Mouse (Mus musculus) neural tube, embryonic 12.5 days (tissue): Measurements from ENCODE around the gene Ppp1r9a. TPM values are rescaled to one million over a fixed set of nuclear protein-coding genes. Genes with fewer than 3 reads are reported as not detected.

Experiments
- ATAC-seq: fragments of 200-750 bp; cut with Nextera tagmentation; 2 replicates; pipeline ENCODE4 v1.8.0; 2017; ENCODE audit warnings: low read depth, mild to moderate bottlenecking, moderate TSS enrichment, moderate library complexity; ENCODE audit not compliant: low FRiP score
- H3K27ac ChIP-seq: fragments of 300-500 bp; sonication (generic); 2 replicates; pipeline ENCODE4 v1.5.1; 2016
- H3K27me3 ChIP-seq: fragments of 300-500 bp; sonication (generic); replicated peaks from 2 replicates; pipeline ENCODE4 v1.6.1; 2016; ENCODE audit warnings: mild to moderate bottlenecking
- H3K36me3 ChIP-seq: fragments of 300-500 bp; sonication (generic); 2 replicates; pipeline ENCODE4 v1.6.1; 2016; ENCODE audit warnings: mild to moderate bottlenecking
- H3K4me1 ChIP-seq: fragments of 300-500 bp; sonication (generic); 2 replicates; pipeline ENCODE4 v1.6.1; 2016
- H3K4me2 ChIP-seq: fragments of 300-500 bp; sonication (generic); replicated peaks from 2 replicates; pipeline ENCODE4 v1.6.1; 2016; ENCODE audit warnings: mild to moderate bottlenecking
- H3K4me3 ChIP-seq: fragments of 300-500 bp; sonication (generic); 2 replicates; pipeline ENCODE4 v1.5.1; 2016
- H3K9ac ChIP-seq: fragments of 300-500 bp; sonication (generic); 2 replicates; pipeline ENCODE4 v1.6.1; 2016; ENCODE audit warnings: mild to moderate bottlenecking
- H3K9me3 ChIP-seq: fragments of 300-500 bp; sonication (generic); 2 replicates; pipeline ENCODE4 v1.6.1; 2016; ENCODE audit warnings: mild to moderate bottlenecking
- WGBS: fragments of 180-500 bp; shearing (Covaris S2); methylation state at CpG from one replicate; pipeline ENCODE4 v1.1.7; 2016; 5-methylcytosine and 5-hydroxymethylcytosine counted together
- polyA plus RNA-seq: library from polyadenylated mRNA; unstranded; fragments of >200 nt; fragmentation: Nextera tagmentation; extraction: Ambion mirVana; gene quantifications from 2 replicates; pipeline ENCODE4 v1.2.1, GENCODE M21; 2016

Ppp1r9a gene
- polyA plus RNA-seq, 1 experiment from 2014 or later, result 24.8 TPM

DNA sequence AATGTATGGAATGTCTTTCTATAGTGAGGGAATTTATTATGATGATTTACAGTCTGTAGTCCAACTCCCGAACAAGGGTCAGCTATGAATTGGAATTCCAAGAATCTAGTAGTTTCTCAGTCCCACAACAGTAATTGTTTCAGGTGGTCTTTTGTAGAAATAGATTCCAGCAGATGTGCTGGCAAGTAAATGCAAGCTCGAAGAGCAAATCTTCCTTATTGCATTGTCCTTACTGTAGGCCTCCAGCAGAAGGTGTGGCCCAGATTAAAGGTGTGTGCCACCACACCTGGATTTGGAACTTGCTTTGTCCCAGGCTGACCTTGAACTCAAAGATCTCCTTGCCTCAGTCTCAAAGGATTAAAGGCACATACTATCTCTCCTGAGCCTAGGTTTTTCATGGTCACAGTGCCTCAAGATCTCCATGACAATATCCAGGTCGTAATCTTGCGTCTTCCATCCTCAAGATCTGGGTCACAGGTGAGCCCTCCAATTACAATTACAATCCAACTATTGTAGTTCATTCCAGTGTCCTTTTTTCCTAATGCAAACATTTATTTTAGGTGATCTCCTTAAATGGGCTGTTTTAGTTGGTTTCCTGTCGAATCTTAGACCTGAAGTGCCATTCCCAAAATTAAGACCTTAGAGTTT, 130.4 kb downstream of the Ppp1r9a start:
- peaks cover 12% of the 10 kb centered on the region for H3K4me1 ChIP-seq
- ATAC-seq, result no peak

DNA sequence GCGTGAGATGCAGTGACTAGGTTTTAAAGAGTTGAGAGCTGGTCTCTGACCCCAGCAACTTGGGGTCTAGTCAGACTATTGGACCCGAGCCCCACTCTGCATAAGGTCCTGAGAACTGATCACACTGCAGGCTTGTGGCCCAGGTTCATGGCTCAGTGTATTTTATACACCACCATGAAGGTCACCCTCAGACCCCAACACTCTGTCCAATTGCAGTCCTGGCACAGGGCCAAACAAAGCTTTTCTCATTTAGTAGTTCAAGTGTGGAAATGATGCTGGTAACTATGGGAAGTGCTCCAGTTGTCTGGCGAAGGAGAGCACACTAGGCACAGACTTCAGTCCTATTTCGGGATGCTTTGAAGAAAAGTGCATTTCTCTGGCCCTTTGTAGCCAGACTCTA, 134.5 kb downstream of the Ppp1r9a start:
- H3K27ac ChIP-seq, result no peak overlapping the region
- WGBS, result 90% methylated on average over 4 of the region's 4 CpGs
- H3K9ac ChIP-seq, result no peak overlapping the region
- H3K9me3 ChIP-seq, result no peaks in the 10 kb centered on the region
- H3K4me2 ChIP-seq, result no peak overlapping the region
- no peaks in the 10 kb centered on the region for H3K4me1 ChIP-seq
- H3K36me3 ChIP-seq, result no peaks in the 10 kb centered on the region
- H3K27me3 ChIP-seq, result no peaks in the 10 kb centered on the region
- no peak for ATAC-seq
- H3K4me3 ChIP-seq, result no peak overlapping the region

More for the DNA sequence above, 130.4 kb downstream of the Ppp1r9a start:
- Histone ChIP-seq H3K36me3 (no peaks in the 10 kb centered on the region), H3K9me3 (no peaks in the 10 kb centered on the region), H3K4me2 (no peak overlapping the region), H3K27me3 (no peaks in the 10 kb centered on the region), H3K9ac (no peak overlapping the region), H3K4me3 (no peak overlapping the region), H3K27ac (no peak overlapping the region)
- 90% methylated on average over 5 of the region's 5 CpGs for WGBS

DNA sequence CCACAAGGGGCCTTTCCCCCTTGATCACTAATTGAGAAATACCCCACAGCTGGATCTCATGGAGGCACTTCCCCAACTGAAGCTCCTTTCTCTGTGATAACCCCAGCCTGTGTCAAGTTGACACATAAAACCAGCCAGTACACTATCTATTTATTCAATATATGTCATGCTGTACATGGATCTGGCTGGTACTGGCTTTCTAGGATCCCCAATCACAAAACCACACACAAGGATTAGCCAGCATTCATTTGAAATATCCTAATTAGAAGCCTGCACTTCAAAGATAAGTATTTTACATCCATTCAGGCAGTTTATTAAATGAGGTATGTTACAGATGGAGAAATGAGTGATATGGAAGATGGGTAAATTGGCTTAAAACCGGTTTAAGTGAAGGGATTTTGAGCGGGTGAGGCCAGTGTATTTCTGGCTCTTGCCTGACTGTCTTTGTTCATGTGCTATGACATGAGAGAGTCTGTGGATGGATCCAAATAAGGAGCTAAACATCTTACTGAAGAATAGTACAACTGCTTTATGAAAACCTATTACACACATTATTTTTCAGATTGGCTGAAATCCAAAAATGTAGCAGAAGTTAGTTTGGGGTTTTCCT, 135.5 kb downstream of the Ppp1r9a start:
- Histone ChIP-seq H3K27me3 (no peaks in the 10 kb centered on the region), H3K4me3 (no peak overlapping the region), H3K4me2 (no peak overlapping the region), H3K36me3 (no peaks in the 10 kb centered on the region), H3K9me3 (no peaks in the 10 kb centered on the region), H3K9ac (no peak overlapping the region), H3K4me1 (no peaks in the 10 kb centered on the region), H3K27ac (no peak overlapping the region)
- WGBS, result 94% methylated on average over 2 of the region's 2 CpGs
- ATAC-seq, result no peak

DNA sequence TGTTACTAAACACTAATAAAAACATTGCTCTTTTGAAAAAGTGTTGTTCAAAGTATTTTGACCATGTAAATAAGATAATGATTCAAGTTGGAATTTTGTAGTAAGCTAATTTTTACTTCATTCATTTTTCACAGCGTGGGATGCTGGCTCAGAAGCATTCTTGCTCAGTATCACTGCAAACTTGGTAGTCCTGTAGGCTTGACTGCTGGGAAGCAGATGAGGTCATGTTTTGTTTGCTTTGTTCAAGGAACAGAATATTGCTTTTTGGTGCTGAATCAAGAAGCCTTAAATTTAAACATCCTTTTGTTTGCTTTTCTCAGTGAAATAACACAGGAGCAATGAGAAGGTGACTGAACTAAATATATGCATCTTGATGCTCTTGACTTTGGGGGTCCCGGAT, 136.6 kb downstream of the Ppp1r9a start:
- WGBS, result 74% methylated on average over 2 of the region's 2 CpGs
- no peaks in the 10 kb centered on the region for H3K36me3 ChIP-seq
- no peaks in the 10 kb centered on the region for H3K4me1 ChIP-seq
- no peak for ATAC-seq
- no peaks in the 10 kb centered on the region for H3K27me3 ChIP-seq
- H3K9me3 ChIP-seq, result no peaks in the 10 kb centered on the region
- no peak overlapping the region for H3K27ac ChIP-seq
- H3K4me2 ChIP-seq, result no peak overlapping the region
- H3K9ac ChIP-seq, result no peak overlapping the region
- H3K4me3 ChIP-seq, result no peak overlapping the region

DNA sequence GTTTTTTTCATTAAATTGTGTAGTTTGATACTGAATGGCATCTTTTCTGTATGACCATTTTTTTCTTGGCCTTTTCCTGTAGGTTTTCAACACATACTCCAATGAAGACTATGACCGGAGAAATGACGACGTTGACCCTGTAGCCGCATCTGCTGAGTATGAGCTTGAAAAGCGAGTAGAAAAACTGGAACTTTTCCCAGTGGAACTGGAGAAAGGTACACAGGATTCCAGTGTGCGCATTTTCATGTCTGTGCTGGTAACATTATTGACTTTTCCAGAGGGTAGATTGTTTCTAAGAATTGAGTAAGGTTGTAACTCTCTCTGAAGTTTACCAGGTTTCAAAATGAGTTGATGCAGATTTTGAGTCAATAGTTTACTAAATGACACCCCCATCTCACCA, 143.1 kb downstream of the Ppp1r9a start:
- Histone ChIP-seq H3K4me1 (no peaks in the 10 kb centered on the region), H3K4me3 (no peak overlapping the region), H3K4me2 (no peak overlapping the region), H3K9me3 (no peaks in the 10 kb centered on the region), H3K27ac (no peak overlapping the region), H3K27me3 (no peaks in the 10 kb centered on the region), H3K9ac (no peak overlapping the region), H3K36me3 (no peaks in the 10 kb centered on the region)
- 97% methylated on average over 6 of the region's 6 CpGs for WGBS
- ATAC-seq, result no peak

DNA sequence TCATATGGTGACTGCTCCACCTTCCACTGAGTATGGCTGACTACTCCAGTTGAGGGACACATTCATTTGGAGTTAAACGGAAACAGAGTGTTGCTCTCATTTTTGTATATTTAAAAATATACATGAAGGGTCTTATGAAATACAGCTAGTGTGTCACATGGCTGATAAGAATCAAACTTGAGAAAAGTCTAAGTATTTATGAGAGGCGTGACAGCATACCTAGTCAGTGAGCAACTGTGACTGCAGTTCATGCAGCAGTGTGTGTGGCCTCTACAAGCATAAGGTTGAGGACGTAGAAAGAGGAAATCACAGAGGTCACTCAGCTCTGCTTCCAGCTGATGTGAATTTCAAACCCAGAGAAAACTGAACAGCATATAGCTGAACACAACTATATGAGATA, 145.3 kb downstream of the Ppp1r9a start:
- no peak for ATAC-seq
- H3K9ac ChIP-seq, result no peak overlapping the region
- WGBS, result 88% methylated on average over 3 of the region's 3 CpGs

DNA sequence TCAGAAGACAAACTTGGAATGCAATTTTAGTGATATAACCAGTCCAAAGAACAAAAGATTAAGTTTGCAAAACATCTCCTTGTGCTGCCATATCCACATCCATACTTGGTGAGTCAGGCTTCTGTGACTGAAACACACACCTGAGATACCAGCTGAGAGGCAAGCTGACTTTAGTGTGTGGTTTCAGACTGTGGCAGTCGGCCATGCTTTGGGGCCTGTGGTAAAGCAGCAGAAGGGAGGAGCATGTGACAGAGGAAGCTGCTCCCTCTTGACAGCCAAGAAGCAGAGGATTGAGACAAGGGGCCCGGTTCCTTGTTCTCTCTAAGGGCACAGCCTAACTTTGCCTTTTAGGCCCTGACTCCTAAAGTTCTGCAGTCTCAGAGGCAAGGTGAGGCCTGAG, 149.6 kb downstream of the Ppp1r9a start:
- Histone ChIP-seq H3K27me3 (no peaks in the 10 kb centered on the region), H3K9me3 (no peaks in the 10 kb centered on the region), H3K4me1 (no peaks in the 10 kb centered on the region), H3K4me2 (no peak overlapping the region), H3K36me3 (no peaks in the 10 kb centered on the region), H3K9ac (no peak overlapping the region), H3K27ac (no peak overlapping the region), H3K4me3 (no peak overlapping the region)
- WGBS, result 79% methylated on average over 2 of the region's 2 CpGs
- ATAC-seq, result no peak

More for the DNA sequence above, 145.3 kb downstream of the Ppp1r9a start:
- no peaks in the 10 kb centered on the region for H3K9me3 ChIP-seq
- no peak overlapping the region for H3K4me2 ChIP-seq
- H3K4me1 ChIP-seq, result no peaks in the 10 kb centered on the region
- H3K4me3 ChIP-seq, result no peak overlapping the region
- H3K36me3 ChIP-seq, result no peaks in the 10 kb centered on the region
- H3K27me3 ChIP-seq, result no peaks in the 10 kb centered on the region
- no peak overlapping the region for H3K27ac ChIP-seq

DNA sequence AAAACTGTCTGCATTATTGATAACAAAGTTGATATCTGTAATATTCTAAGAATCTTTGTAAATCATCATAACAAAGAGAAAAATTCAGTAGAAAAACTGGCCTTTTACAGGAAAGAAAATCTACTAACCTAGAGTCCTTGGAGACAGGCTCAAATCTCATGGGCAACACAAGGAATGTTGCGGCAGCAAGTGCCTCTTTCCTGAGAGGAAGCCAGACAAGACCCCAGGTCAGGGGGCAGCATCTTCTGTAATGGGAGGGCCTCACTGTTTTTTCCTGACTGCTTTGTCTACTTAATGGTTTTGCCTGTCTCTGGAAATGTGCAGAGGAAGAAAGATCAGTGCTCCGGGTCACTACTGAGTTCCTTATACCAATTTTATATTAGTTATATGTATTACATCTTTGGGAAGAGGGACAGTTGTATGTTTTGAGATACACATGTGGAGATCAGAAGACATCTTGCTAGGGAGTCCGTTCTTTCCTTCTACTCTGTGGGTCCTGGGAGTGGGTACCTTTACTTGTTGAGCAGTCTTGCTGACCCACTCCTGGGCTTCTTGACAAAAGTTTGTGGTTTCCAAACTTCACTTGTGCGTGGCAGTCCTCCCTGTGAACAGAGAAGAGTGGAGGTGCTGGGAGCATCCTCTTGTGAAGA, 151.9 kb downstream of the Ppp1r9a start:
- Histone ChIP-seq H3K36me3 (no peaks in the 10 kb centered on the region), H3K9me3 (no peaks in the 10 kb centered on the region), H3K4me1 (no peaks in the 10 kb centered on the region), H3K9ac (no peak overlapping the region), H3K27ac (no peak overlapping the region), H3K4me3 (no peak overlapping the region), H3K4me2 (no peak overlapping the region), H3K27me3 (no peaks in the 10 kb centered on the region)
- WGBS, result 85% methylated on average over 4 of the region's 4 CpGs
- ATAC-seq, result no peak

DNA sequence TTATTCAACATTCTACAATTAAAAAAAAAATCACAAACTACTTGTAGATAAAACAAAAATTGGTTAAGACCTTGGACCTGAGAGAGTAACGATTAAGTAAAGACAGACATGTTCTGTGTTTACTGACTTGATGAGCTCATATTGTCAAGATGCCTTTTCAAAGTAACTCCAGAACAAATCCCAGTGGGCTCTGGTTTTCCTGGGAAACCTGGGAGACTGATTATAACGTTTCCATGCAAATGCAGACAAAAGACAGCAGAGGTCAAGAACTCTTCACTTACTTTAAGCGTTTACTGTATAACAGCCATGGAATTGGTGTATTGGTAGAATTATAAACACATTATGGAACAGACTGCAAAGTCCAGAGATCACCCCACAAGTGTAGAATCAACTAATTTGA, 172.0 kb downstream of the Ppp1r9a start:
- no peaks in the 10 kb centered on the region for H3K9me3 ChIP-seq

DNA sequence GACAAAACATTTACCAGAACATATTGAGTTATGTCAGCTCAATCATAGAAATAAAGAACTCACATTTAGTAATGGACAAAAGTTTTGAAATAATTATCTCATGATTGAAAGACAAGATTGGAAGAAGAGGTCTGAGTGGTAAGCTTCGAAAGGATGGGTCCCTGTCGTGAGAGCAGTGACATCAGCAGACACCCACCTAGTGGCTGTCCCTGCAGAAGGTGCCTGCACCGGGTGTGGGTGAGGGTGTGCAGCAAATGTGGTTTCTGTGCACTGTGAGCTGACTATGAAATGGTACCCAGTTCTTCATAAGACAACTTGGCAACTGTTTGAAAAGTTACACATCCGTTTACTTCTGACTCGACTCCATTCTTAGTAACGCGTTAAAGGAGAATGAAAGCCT, 173.0 kb downstream of the Ppp1r9a start:
- WGBS, result 89% methylated on average over 7 of the region's 7 CpGs
- Histone ChIP-seq H3K27me3 (no peaks in the 10 kb centered on the region), H3K4me1 (no peaks in the 10 kb centered on the region; the same call in 1 of the 2 replicates), H3K4me2 (no peak overlapping the region), H3K27ac (no peak overlapping the region), H3K9ac (no peak overlapping the region), H3K4me3 (no peak overlapping the region), H3K9me3 (no peaks in the 10 kb centered on the region), H3K36me3 (no peaks in the 10 kb centered on the region)
- no peak for ATAC-seq

More for the DNA sequence above, 172.0 kb downstream of the Ppp1r9a start:
- Histone ChIP-seq H3K36me3 (no peaks in the 10 kb centered on the region), H3K9ac (no peak overlapping the region), H3K27me3 (no peaks in the 10 kb centered on the region), H3K4me2 (no peak overlapping the region), H3K4me1 (no peaks in the 10 kb centered on the region), H3K27ac (no peak overlapping the region), H3K4me3 (no peak overlapping the region)
- ATAC-seq, result no peak
- 71% methylated on average over 3 of the region's 3 CpGs for WGBS

DNA sequence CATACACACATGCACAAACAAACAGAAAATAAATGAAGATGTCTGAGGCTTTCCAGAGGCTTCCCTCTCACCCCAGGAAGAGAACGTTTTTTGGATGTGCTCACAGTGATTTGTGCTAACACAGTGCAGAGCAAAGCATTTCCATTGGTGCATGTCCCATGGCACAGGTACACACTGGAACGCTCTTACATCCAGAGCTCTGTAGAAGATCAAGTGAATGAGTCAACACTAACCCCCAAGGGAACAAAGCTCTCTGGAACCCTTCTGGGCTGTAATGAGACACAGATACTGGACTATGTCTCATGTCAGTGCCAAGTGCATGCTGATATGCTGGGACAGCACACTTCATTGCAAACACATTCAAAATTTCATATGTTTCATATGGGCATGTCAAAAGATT, 175.3 kb downstream of the Ppp1r9a start:
- ATAC-seq, result no peak
- H3K4me1 ChIP-seq, result peaks cover 4% of the 10 kb centered on the region
- no peak overlapping the region for H3K4me2 ChIP-seq
- no peaks in the 10 kb centered on the region for H3K36me3 ChIP-seq
- no peak overlapping the region for H3K9ac ChIP-seq
- no peaks in the 10 kb centered on the region for H3K27me3 ChIP-seq
- no peak overlapping the region for H3K4me3 ChIP-seq
- H3K9me3 ChIP-seq, result no peaks in the 10 kb centered on the region
- WGBS, result 89% methylated on average over 2 of the region's 2 CpGs
- H3K27ac ChIP-seq, result no peak overlapping the region

DNA sequence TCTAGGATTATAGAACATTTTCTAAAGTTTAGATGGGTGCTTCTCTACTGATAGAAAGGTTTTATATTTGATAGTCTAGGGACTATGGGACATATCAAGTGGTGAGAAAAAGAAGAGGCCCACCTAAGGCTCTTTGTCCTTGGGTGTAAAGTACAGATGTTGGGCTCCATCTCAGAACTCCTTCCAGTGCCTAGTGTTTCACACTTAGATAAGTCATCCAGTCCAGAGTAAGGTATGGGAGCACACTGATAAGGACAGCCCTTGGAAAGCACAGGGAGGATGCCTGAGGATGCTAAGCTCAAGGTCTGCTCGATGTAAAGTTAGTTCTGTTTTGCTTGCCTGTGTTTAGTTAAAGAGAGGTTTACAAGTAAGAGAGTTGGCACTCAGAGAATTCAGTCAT, 176.4 kb downstream of the Ppp1r9a start:
- Histone ChIP-seq H3K4me1 (peaks cover 4% of the 10 kb centered on the region), H3K36me3 (no peaks in the 10 kb centered on the region), H3K27ac (no peak overlapping the region), H3K4me2 (no peak overlapping the region), H3K27me3 (no peaks in the 10 kb centered on the region), H3K9ac (no peak overlapping the region), H3K4me3 (no peak overlapping the region), H3K9me3 (no peaks in the 10 kb centered on the region)
- no peak for ATAC-seq
- 97% methylated on average over 1 of the region's 1 CpGs for WGBS

DNA sequence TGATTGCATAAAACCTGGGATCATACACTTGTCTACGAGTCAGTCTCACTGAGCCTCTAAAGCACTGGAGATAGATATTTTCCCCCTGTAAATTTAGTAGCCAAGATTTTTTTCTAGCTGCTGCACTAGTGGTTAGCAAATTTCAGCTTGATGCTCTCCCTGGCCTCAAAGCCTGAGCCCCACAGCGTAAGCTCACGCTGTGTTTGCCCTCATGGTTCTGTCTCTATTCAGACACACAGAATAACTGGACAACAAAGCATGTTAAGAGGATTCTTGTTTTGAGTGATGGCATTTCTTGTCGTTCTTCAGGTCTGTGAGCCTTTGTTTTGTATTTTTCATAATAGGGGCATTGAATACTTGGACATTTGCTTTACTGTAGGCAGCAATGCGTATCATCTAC, 177.4 kb downstream of the Ppp1r9a start:
- H3K27ac ChIP-seq, result no peak overlapping the region
- peaks cover 4% of the 10 kb centered on the region for H3K4me1 ChIP-seq
- H3K36me3 ChIP-seq, result no peaks in the 10 kb centered on the region
- H3K4me3 ChIP-seq, result no peak overlapping the region
- 53% methylated on average over 5 of the region's 5 CpGs for WGBS
- ATAC-seq, result no peak
- H3K27me3 ChIP-seq, result no peaks in the 10 kb centered on the region
- H3K9me3 ChIP-seq, result no peaks in the 10 kb centered on the region
- H3K9ac ChIP-seq, result no peak overlapping the region
- no peak overlapping the region for H3K4me2 ChIP-seq
